Mouse (Mus musculus): Measurements from ENCODE around the gene Fbxo7. TPM values are rescaled to one million over a fixed set of nuclear protein-coding genes. Genes with fewer than 3 reads are reported as not detected.

The Fbxo7 gene
- polyA plus RNA-seq, 1 experiment from 2014 or later: 16.6 TPM

- H3K9ac ChIP-seq (ENCODE audit: low read length): no peak overlapping the region
- no peaks in the 10 kb centered on the region for H3K36me3 ChIP-seq (ENCODE audit: control insufficient read depth, insufficient read depth, low read length)
- WGBS: 75% methylated on average over 6 of the region's 6 CpGs
- no peak overlapping the region for H3K4me3 ChIP-seq (ENCODE audit: low read depth, low read length)
- H3K4me1 ChIP-seq (ENCODE audit: control insufficient read depth, insufficient read depth, low read length): no peaks in the 10 kb centered on the region
- no peak overlapping the region for H3K4me2 ChIP-seq
- H3K9me3 ChIP-seq (ENCODE audit: control insufficient read depth, low read length): no peaks in the 10 kb centered on the region
- H3K27me3 ChIP-seq (ENCODE audit: control insufficient read depth, insufficient read depth, low read length): no peaks in the 10 kb centered on the region
- H3K27ac ChIP-seq (ENCODE audit: low read depth, low read length): no peak overlapping the region
- no peak for ATAC-seq (ENCODE audit: low FRiP score)
- DNase-seq (ENCODE audit: low spot score, missing footprints): no peak
Observed at GRCm38 (mm10) chr10:86010636-86011035, 11.1 kb upstream of the Fbxo7 start.

DNA sequence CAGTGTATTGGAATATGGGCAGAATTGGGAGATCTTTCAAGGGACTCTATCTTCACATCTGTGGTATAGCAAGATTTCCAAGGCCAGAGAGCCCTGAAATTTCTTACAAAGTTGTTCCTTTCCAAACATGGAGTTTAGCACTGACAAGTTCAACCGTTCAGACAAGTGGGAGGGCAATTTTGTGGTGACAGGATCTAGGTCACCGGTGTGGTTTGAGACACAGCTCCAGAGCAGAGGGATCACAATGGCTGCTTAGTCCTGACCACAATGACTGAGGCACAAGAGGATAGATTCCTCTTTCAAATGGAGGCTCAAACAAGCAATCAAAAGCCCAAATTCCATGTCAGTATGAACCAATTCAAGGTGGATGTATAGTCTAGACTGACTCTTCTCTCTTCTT, 10.6 kb upstream of the Fbxo7 start:
- Histone ChIP-seq H3K27me3 (ENCODE audit: control insufficient read depth, insufficient read depth, low read length) (no peaks in the 10 kb centered on the region), H3K27ac (ENCODE audit: low read depth, low read length) (no peak overlapping the region), H3K4me3 (ENCODE audit: low read depth, low read length) (no peak overlapping the region), H3K36me3 (ENCODE audit: control insufficient read depth, insufficient read depth, low read length) (no peaks in the 10 kb centered on the region), H3K4me2 (no peak overlapping the region), H3K9me3 (ENCODE audit: control insufficient read depth, low read length) (no peaks in the 10 kb centered on the region), H3K9ac (ENCODE audit: low read length) (no peak overlapping the region), H3K4me1 (ENCODE audit: control insufficient read depth, insufficient read depth, low read length) (no peaks in the 10 kb centered on the region)
- WGBS: 91% methylated on average over 2 of the region's 2 CpGs
- ATAC-seq (ENCODE audit: low FRiP score) (no peak), DNase-seq (ENCODE audit: low spot score, missing footprints) (peak; percentile 12)

- no peaks in the 10 kb centered on the region for H3K36me3 ChIP-seq (ENCODE audit: control insufficient read depth, insufficient read depth, low read length)
- H3K27ac ChIP-seq (ENCODE audit: low read depth, low read length): no peak within 1 kb of the TSS
- no peaks in the 10 kb centered on the region for H3K9me3 ChIP-seq (ENCODE audit: control insufficient read depth, low read length)
- ATAC-seq (ENCODE audit: low FRiP score): no peak
- H3K9ac ChIP-seq (ENCODE audit: low read length): no peak within 1 kb of the TSS
- H3K27me3 ChIP-seq (ENCODE audit: control insufficient read depth, insufficient read depth, low read length): no peaks in the 10 kb centered on the region
- 96% methylated on average over 2 of the region's 2 CpGs for WGBS
- peak; percentile 31 for DNase-seq (ENCODE audit: low spot score, missing footprints)
- H3K4me3 ChIP-seq (ENCODE audit: low read depth, low read length): no peak within 1 kb of the TSS
- H3K4me2 ChIP-seq: no peak within 1 kb of the TSS
- H3K4me1 ChIP-seq (ENCODE audit: control insufficient read depth, insufficient read depth, low read length): no peaks in the 10 kb centered on the region
Observed at GRCm38 (mm10) chr10:86011781-86012180, 10.0 kb upstream of the Fbxo7 start, which contains the start of gene Bpifc. TSS of gene Bpifc (minus strand) at chr10:86011895.

DNA sequence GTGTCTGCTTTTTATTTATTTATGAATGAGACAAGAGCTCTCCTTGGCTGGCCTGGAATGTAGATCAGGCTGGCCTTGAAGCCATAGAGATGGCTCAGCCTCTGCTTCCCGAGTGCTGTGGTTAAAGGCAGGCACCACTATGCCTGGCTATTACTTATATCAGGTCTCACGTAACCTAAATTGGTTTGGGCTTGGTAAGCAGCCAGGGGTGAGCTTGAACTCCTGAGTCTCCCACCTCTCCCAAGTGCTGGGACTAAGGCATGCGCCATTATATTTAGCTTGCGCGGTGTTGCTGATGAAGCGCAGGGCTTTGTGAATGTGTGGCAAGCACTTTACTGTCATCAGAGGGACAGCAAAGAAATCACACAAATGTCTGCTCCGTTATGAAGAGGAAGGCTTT, 4.0 kb upstream of the Fbxo7 start:
- Histone ChIP-seq H3K27ac (ENCODE audit: low read depth, low read length) (no peak overlapping the region), H3K36me3 (ENCODE audit: control insufficient read depth, insufficient read depth, low read length) (no peaks in the 10 kb centered on the region), H3K4me2 (no peak overlapping the region), H3K4me1 (ENCODE audit: control insufficient read depth, insufficient read depth, low read length) (peaks cover 2% of the 10 kb centered on the region; the same call in 1 of the 2 replicates), H3K9ac (ENCODE audit: low read length) (no peak overlapping the region), H3K9me3 (ENCODE audit: control insufficient read depth, low read length) (no peaks in the 10 kb centered on the region), H3K4me3 (ENCODE audit: low read depth, low read length) (no peak overlapping the region), H3K27me3 (ENCODE audit: control insufficient read depth, insufficient read depth, low read length) (no peaks in the 10 kb centered on the region)
- 92% methylated on average over 7 of the region's 7 CpGs for WGBS
- DNase-seq (ENCODE audit: low spot score, missing footprints) (no peak), ATAC-seq (ENCODE audit: low FRiP score) (no peak)

DNA sequence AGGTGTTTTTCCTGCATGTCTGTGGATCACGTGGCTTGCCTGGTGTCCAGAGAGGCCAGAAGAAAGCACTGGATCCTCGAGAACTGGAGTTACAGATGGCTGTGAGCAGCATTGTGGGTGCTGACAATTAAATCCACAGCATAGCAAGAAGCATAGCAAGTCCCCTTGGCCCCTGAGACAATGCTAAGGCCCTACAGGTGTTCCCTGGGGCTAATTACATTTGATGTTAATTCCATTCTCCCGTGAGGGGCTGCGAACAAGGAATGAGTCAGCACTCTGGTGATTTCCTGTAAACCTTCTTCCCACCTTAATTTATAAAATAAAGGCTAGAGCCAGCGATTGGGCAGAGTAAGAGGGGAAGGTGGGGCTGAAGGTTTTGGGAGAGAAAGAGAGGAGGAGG, 3.0 kb upstream of the Fbxo7 start:
- Histone ChIP-seq H3K36me3 (ENCODE audit: control insufficient read depth, insufficient read depth, low read length) (no peaks in the 10 kb centered on the region), H3K27ac (ENCODE audit: low read depth, low read length) (no peak overlapping the region), H3K4me2 (no peak overlapping the region), H3K27me3 (ENCODE audit: control insufficient read depth, insufficient read depth, low read length) (no peaks in the 10 kb centered on the region), H3K4me3 (ENCODE audit: low read depth, low read length) (no peak overlapping the region), H3K9ac (ENCODE audit: low read length) (no peak overlapping the region), H3K4me1 (ENCODE audit: control insufficient read depth, insufficient read depth, low read length) (peaks cover 2% of the 10 kb centered on the region; the same call in 1 of the 2 replicates), H3K9me3 (ENCODE audit: control insufficient read depth, low read length) (no peaks in the 10 kb centered on the region)
- 34% methylated on average over 5 of the region's 5 CpGs for WGBS
- no peak for ATAC-seq (ENCODE audit: low FRiP score)
- no peak for DNase-seq (ENCODE audit: low spot score, missing footprints)

- no peak overlapping the region for H3K9ac ChIP-seq (ENCODE audit: low read length)
- no peak overlapping the region for H3K27ac ChIP-seq (ENCODE audit: low read depth, low read length)
Observed at GRCm38 (mm10) chr10:86021408-86021748, 394 bp upstream of the Fbxo7 start.

DNA sequence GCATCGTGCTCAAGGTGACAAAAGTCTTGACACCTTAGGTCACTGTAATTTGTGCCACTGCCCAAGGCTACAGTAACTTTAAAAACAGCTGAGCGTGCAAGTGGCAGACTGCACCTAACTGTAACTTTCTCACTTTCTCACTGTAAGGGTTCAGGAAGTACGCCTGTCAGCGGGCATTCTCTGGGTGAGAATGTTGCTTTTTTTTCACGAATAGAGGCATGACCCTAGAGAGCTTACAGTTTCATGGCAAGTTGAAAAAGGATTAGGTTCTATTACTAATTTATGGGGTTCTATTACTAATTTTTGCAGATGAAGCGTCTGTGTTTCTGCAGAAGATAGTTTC, 673 bp downstream of the Fbxo7 start:
- H3K4me2 ChIP-seq: peak overlapping the region; percentile 66
- H3K27ac ChIP-seq (ENCODE audit: low read depth, low read length): no peak overlapping the region
- DNase-seq (ENCODE audit: low spot score, missing footprints) (no peak), ATAC-seq (ENCODE audit: low FRiP score) (no peak; the same call in 1 of the 2 replicates)
- WGBS: 13% methylated on average over 6 of the region's 6 CpGs
- peak overlapping the region; percentile 80 for H3K9ac ChIP-seq (ENCODE audit: low read length)
- no peaks in the 10 kb centered on the region for H3K9me3 ChIP-seq (ENCODE audit: control insufficient read depth, low read length)
- H3K4me3 ChIP-seq (ENCODE audit: low read depth, low read length): peak overlapping the region; percentile 83
- H3K4me1 ChIP-seq (ENCODE audit: control insufficient read depth, insufficient read depth, low read length): peaks cover 2% of the 10 kb centered on the region; the same call in 1 of the 2 replicates
- no peaks in the 10 kb centered on the region for H3K27me3 ChIP-seq (ENCODE audit: control insufficient read depth, insufficient read depth, low read length)
- H3K36me3 ChIP-seq (ENCODE audit: control insufficient read depth, insufficient read depth, low read length): no peaks in the 10 kb centered on the region

More at GRCm38 (mm10) chr10:86021408-86021748, 394 bp upstream of the Fbxo7 start:
- 0 out of 2 replicates have a peak overlapping the region, but pooled peaks have one; percentile 2 for H3K4me2 ChIP-seq
- 2% methylated on average over 3 of the region's 3 CpGs for WGBS
- DNase-seq (ENCODE audit: low spot score, missing footprints): no peak
- no peaks in the 10 kb centered on the region for H3K9me3 ChIP-seq (ENCODE audit: control insufficient read depth, low read length)
- no peak; the same call in 1 of the 2 replicates for ATAC-seq (ENCODE audit: low FRiP score)
- H3K4me3 ChIP-seq (ENCODE audit: low read depth, low read length): peak overlapping the region; percentile 83
- H3K4me1 ChIP-seq (ENCODE audit: control insufficient read depth, insufficient read depth, low read length): peaks cover 2% of the 10 kb centered on the region; the same call in 1 of the 2 replicates
- H3K36me3 ChIP-seq (ENCODE audit: control insufficient read depth, insufficient read depth, low read length): no peaks in the 10 kb centered on the region
- no peaks in the 10 kb centered on the region for H3K27me3 ChIP-seq (ENCODE audit: control insufficient read depth, insufficient read depth, low read length)

DNA sequence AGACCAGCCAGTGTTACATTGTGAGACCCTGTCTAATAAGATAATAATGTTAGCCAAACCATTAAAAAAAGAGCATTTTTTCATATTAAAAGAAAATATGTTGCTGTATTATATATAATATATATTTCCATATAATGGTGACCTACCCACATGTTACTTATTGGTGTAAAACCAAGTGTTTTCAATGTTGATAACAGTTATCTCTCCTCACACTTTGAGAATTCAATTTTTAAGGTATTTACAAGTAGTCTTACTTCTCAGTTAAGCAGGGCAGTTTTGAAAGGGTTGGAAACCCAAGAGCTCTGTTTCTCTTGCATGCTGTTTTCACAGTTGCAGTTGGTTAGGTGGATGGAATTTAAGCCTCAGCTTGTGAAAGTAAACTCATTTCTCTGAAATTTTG, 1.4 kb downstream of the Fbxo7 start:
- DNase-seq (ENCODE audit: low spot score, missing footprints): no peak
- ATAC-seq (ENCODE audit: low FRiP score): no peak
- no peaks in the 10 kb centered on the region for H3K9me3 ChIP-seq (ENCODE audit: control insufficient read depth, low read length)
- H3K36me3 ChIP-seq (ENCODE audit: control insufficient read depth, insufficient read depth, low read length): no peaks in the 10 kb centered on the region
- no peak overlapping the region for H3K27ac ChIP-seq (ENCODE audit: low read depth, low read length)
- H3K9ac ChIP-seq (ENCODE audit: low read length): no peak overlapping the region
- H3K4me1 ChIP-seq (ENCODE audit: control insufficient read depth, insufficient read depth, low read length): peaks cover 2% of the 10 kb centered on the region; the same call in 1 of the 2 replicates
- no peak overlapping the region for H3K4me2 ChIP-seq
- H3K27me3 ChIP-seq (ENCODE audit: control insufficient read depth, insufficient read depth, low read length): no peaks in the 10 kb centered on the region
- no peak overlapping the region for H3K4me3 ChIP-seq (ENCODE audit: low read depth, low read length)

- Histone ChIP-seq H3K27ac (ENCODE audit: low read depth, low read length) (no peak overlapping the region), H3K9ac (ENCODE audit: low read length) (no peak overlapping the region), H3K9me3 (ENCODE audit: control insufficient read depth, low read length) (no peaks in the 10 kb centered on the region), H3K4me3 (ENCODE audit: low read depth, low read length) (no peak overlapping the region), H3K4me1 (ENCODE audit: control insufficient read depth, insufficient read depth, low read length) (peaks cover 2% of the 10 kb centered on the region; the same call in 1 of the 2 replicates), H3K27me3 (ENCODE audit: control insufficient read depth, insufficient read depth, low read length) (no peaks in the 10 kb centered on the region), H3K4me2 (no peak overlapping the region), H3K36me3 (ENCODE audit: control insufficient read depth, insufficient read depth, low read length) (no peaks in the 10 kb centered on the region)
- WGBS: 88% methylated on average over 2 of the region's 2 CpGs
- ATAC-seq (ENCODE audit: low FRiP score) (no peak), DNase-seq (ENCODE audit: low spot score, missing footprints) (peak; percentile 81)
Observed at GRCm38 (mm10) chr10:86025906-86026305, 4.1 kb downstream of the Fbxo7 start.

Measured in midbrain, embryonic 11.5 days (tissue).